Mouse (Mus musculus) liver, postnatal 0 days (tissue): ENCODE data around the gene Gnb3.

ENCODE experiments used
- CTCF ChIP-seq: sonication (generic); IDR thresholded peaks from 2 replicates; pipeline ENCODE4 v1.5.1; 2016; ENCODE audit warnings: antibody characterized with exemption, low read depth
- EP300 ChIP-seq: IDR thresholded peaks from 2 replicates; pipeline ENCODE4 v1.6.1; 2016; ENCODE audit warnings: antibody characterized with exemption, low read depth, mild to moderate bottlenecking

DNA sequence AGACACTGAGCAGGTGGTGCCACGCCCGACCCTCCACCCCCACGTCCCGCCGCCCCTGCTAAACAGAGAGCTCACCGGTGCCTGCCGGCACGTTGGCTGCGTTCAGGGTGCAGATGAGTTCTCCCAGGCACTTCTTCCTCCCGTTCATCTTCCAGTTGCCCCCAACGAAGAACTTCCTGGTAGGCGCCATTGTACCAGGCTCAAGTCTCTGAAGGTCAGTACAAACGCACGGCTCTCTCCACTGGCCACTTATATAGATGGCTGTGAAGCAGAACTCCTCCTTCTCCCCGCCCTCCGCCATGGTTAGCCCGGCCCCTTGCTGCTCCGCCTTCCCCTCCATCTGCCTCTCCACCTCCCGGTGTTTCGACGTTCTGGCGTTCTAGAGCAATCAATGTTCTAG, 26.1 kb downstream of the Gnb3 start, which contains the start of gene Tpi1:
- TF ChIP-seq CTCF, result no peak
- TF ChIP-seq EP300, result no peak
